10 mouse cellular contexts compared by ENCODE assay signal in genomic region chr11:95538378-95539104, GRCm38 (mm10). TPM values are rescaled to one million over a fixed set of nuclear protein-coding genes. Genes with fewer than 3 reads are reported as not detected.
DNase-seq lines count a peak whose midpoint lies in the region; ATAC-seq lines count a peak whose summit lies in the region.
"Had no signal": no experiment of that assay in that cellular context is flagged by ENCODE, and none has a peak within 500 bp of the region (broad histone marks: within the 10 kb centered on the region; RNA-seq: fewer than 3 reads in every experiment).

No protein-coding gene starts in this region.

- no peak for ATAC-seq in heart, embryonic 16.5 days (replicated peaks; ENCODE audit: extremely low read depth, insufficient read depth, low FRiP score)
- ATAC-seq in heart, embryonic 11.5 days (replicated peaks; ENCODE audit: insufficient number of reproducible peaks, low FRiP score, low TSS enrichment), result no peak
- ATAC-seq in neural tube, embryonic 13.5 days (ENCODE audit: low read depth), result peak; percentile 55; the same call in 1 of the 2 replicates
- no peak for ATAC-seq in hindbrain, embryonic 13.5 days (ENCODE audit: low FRiP score)

- H3K4me3 ChIP-seq in heart, embryonic 16.5 days (ENCODE audit: low read length), result no peak overlapping the region
- no peak overlapping the region for H3K4me3 ChIP-seq in heart, embryonic 11.5 days (ENCODE audit: low read depth, low read length)
- no peak overlapping the region for H3K4me3 ChIP-seq in neural tube, embryonic 13.5 days
- no peak overlapping the region for H3K4me3 ChIP-seq in hindbrain, embryonic 13.5 days
- H3K4me3 ChIP-seq: liver, embryonic 13.5 days had no signal

- 66% methylated on average over 15 of the region's 15 CpGs for WGBS in heart, embryonic 16.5 days
- 72% methylated on average over 15 of the region's 15 CpGs for WGBS in heart, embryonic 11.5 days (ENCODE audit: insufficient replicate concordance)
- 64% methylated on average over 15 of the region's 15 CpGs for WGBS in neural tube, embryonic 13.5 days
- 64% methylated on average over 15 of the region's 15 CpGs for WGBS in hindbrain, embryonic 13.5 days

- H3K4me2 ChIP-seq in heart, embryonic 16.5 days (ENCODE audit: low read depth, low read length), result no peak overlapping the region
- no peak overlapping the region for H3K4me2 ChIP-seq in heart, embryonic 11.5 days
- no peak overlapping the region for H3K4me2 ChIP-seq in neural tube, embryonic 13.5 days
- no peak overlapping the region for H3K4me2 ChIP-seq in hindbrain, embryonic 13.5 days
- H3K4me2 ChIP-seq: liver, embryonic 13.5 days had no signal

- H3K36me3 ChIP-seq in heart, embryonic 16.5 days (ENCODE audit: control insufficient read depth, insufficient read depth), result no peaks in the 10 kb centered on the region
- H3K36me3 ChIP-seq in heart, embryonic 11.5 days (ENCODE audit: control insufficient read depth, insufficient read depth, low read length), result no peaks in the 10 kb centered on the region
- H3K36me3 ChIP-seq in neural tube, embryonic 13.5 days, result no peaks in the 10 kb centered on the region
- H3K36me3 ChIP-seq in hindbrain, embryonic 13.5 days, result no peaks in the 10 kb centered on the region
- H3K36me3 ChIP-seq: liver, embryonic 13.5 days had no signal

- no peak for DNase-seq in neural tube, embryonic 10.5 days (ENCODE audit: extremely low spot score, low spot score)
- peak; percentile 22 to 54 for DNase-seq in lung, postnatal 4 days
- no peak for DNase-seq in natural killer cell, adult 2 months (ENCODE audit: low spot score in 2 of 2)
- DNase-seq in urinary bladder, postnatal 10 days (ENCODE audit: low spot score), result no peak
- DNase-seq: cerebellum, adult 2 months; liver, embryonic 13.5 days had no signal

- no peak overlapping the region for H3K9ac ChIP-seq in heart, embryonic 16.5 days (ENCODE audit: low read length)
- H3K9ac ChIP-seq in heart, embryonic 11.5 days (ENCODE audit: low read depth, low read length), result no peak overlapping the region
- no peak overlapping the region for H3K9ac ChIP-seq in neural tube, embryonic 13.5 days
- no peak overlapping the region for H3K9ac ChIP-seq in hindbrain, embryonic 13.5 days
- H3K9ac ChIP-seq: liver, embryonic 13.5 days had no signal

- peak overlapping the region; percentile 9; the same call in 1 of the 2 replicates for H3K27ac ChIP-seq in heart, embryonic 16.5 days (ENCODE audit: low read length)
- no peak overlapping the region for H3K27ac ChIP-seq in heart, embryonic 11.5 days (ENCODE audit: low read depth, low read length)
- peak overlapping the region; percentile 28 for H3K27ac ChIP-seq in neural tube, embryonic 13.5 days (replicated peaks)
- H3K27ac ChIP-seq in hindbrain, embryonic 13.5 days, result peak overlapping the region; percentile 25; the same call in 1 of the 2 replicates
- H3K27ac ChIP-seq: liver, embryonic 13.5 days had no signal

- peaks cover 9% of the 10 kb centered on the region for H3K4me1 ChIP-seq in heart, embryonic 16.5 days (ENCODE audit: control insufficient read depth, insufficient read depth, low read length)
- peaks cover 15% of the 10 kb centered on the region; the same call in 1 of the 2 replicates for H3K4me1 ChIP-seq in heart, embryonic 11.5 days (ENCODE audit: control insufficient read depth, insufficient read depth, low read length)
- H3K4me1 ChIP-seq in neural tube, embryonic 13.5 days (replicated peaks), result peaks cover 33% of the 10 kb centered on the region
- peaks cover 33% of the 10 kb centered on the region for H3K4me1 ChIP-seq in hindbrain, embryonic 13.5 days (replicated peaks)

- peaks cover 15% of the 10 kb centered on the region for H3K27me3 ChIP-seq in heart, embryonic 16.5 days (ENCODE audit: control insufficient read depth, insufficient read depth, low read length)
- peaks cover 19% of the 10 kb centered on the region for H3K27me3 ChIP-seq in heart, embryonic 11.5 days (ENCODE audit: control insufficient read depth, insufficient read depth, low read length)
- no peaks in the 10 kb centered on the region for H3K27me3 ChIP-seq in neural tube, embryonic 13.5 days
- 0 out of 2 replicates have a peak, but pooled peaks cover 4% of the 10 kb centered on the region for H3K27me3 ChIP-seq in hindbrain, embryonic 13.5 days

- no peaks in the 10 kb centered on the region for H3K9me3 ChIP-seq in heart, embryonic 16.5 days (replicated peaks; ENCODE audit: control insufficient read depth, low read length)
- H3K9me3 ChIP-seq in heart, embryonic 11.5 days (replicated peaks; ENCODE audit: control insufficient read depth, low read length), result no peaks in the 10 kb centered on the region
- no peaks in the 10 kb centered on the region for H3K9me3 ChIP-seq in neural tube, embryonic 13.5 days
- H3K9me3 ChIP-seq in hindbrain, embryonic 13.5 days, result no peaks in the 10 kb centered on the region
- H3K9me3 ChIP-seq: liver, embryonic 13.5 days had no signal

RNA-seq across cellular contexts. Expression of gene Nxph3, which starts 24.2 kb away (rescaled TPM):
- polyA plus RNA-seq in heart, embryonic 16.5 days (2015; fragmentation: Nextera tagmentation; extraction: Ambion mirVana), result 0.07 and 0.14 TPM in 2 replicates
- polyA plus RNA-seq in heart, embryonic 11.5 days (2014; fragmentation: Nextera tagmentation; extraction: Ambion mirVana), result 0.24 and 0.39 TPM in 2 replicates
- 0.74 and 0.79 TPM in 2 replicates for polyA plus RNA-seq in neural tube, embryonic 13.5 days (2015; fragmentation: Nextera tagmentation; extraction: Ambion mirVana)
- polyA plus RNA-seq in hindbrain, embryonic 13.5 days (2015; fragmentation: Nextera tagmentation; extraction: Ambion mirVana), result 0.69 and 0.91 TPM in 2 replicates

RNA-seq across cellular contexts. Expression of gene Ngfr, which starts 49.0 kb away (rescaled TPM):
- polyA plus RNA-seq in heart, embryonic 16.5 days (2015; fragmentation: Nextera tagmentation; extraction: Ambion mirVana), result 4.3 and 5.3 TPM in 2 replicates
- 3.6 TPM in 2 replicates for polyA plus RNA-seq in heart, embryonic 11.5 days (2014; fragmentation: Nextera tagmentation; extraction: Ambion mirVana)
- 97.1 and 121 TPM in 2 replicates for polyA plus RNA-seq in neural tube, embryonic 13.5 days (2015; fragmentation: Nextera tagmentation; extraction: Ambion mirVana)
- polyA plus RNA-seq in hindbrain, embryonic 13.5 days (2015; fragmentation: Nextera tagmentation; extraction: Ambion mirVana), result 41.4 and 45.5 TPM in 2 replicates

Comparison
In these comparisons a context has a peak if more than half of its experiments do, and no peak if none do; other contexts are left out.
1. DNase-seq: peak in lung, postnatal 4 days (2 of 2); none in neural tube, embryonic 10.5 days (single experiment), natural killer cell, adult 2 months (0 of 2) and urinary bladder, postnatal 10 days (single experiment).